In the genomic region with DNA sequence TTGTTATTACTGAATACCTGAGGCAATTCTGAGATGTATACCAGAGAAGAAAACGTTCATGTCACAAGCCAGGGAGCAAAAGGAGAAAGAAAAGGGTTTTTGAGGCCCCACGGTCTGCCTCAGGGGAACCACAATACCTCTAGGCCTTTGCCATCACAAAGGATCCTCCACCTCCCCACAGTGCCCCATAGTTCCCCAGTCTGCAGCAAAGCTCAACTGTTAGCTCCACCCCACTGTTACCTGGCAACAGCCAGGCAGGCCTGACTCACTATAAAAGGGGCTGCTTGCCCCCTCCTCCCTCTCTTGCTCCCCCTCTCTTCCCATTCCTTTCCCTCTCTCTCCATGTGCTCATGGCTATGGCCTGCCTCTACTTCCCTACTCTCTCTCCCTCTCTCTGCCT, we compare ENCODE assay signal across 12 mouse cellular contexts.
"Had no signal": no experiment of that assay in that cellular context is flagged by ENCODE, and none has a peak within 500 bp of the region (broad histone marks: within the 10 kb centered on the region; RNA-seq: fewer than 3 reads in every experiment).

No protein-coding gene starts in this region.

- H3K27ac ChIP-seq: kidney, postnatal 0 days; limb, embryonic 15.5 days; liver, embryonic 12.5 days; midbrain, embryonic 10.5 days; neural tube, embryonic 13.5 days had no signal

- H3K4me3 ChIP-seq: limb, embryonic 15.5 days; liver, embryonic 12.5 days; midbrain, embryonic 10.5 days; myocyte; neural tube, embryonic 13.5 days had no signal

- H3K4me2 ChIP-seq: limb, embryonic 15.5 days; liver, embryonic 12.5 days; lung, embryonic 14.5 days; neural tube, embryonic 13.5 days had no signal

- H3K27me3 ChIP-seq: liver, embryonic 12.5 days; neural tube, embryonic 13.5 days had no signal

- H3K36me3 ChIP-seq: limb, embryonic 15.5 days; liver, embryonic 12.5 days; midbrain, embryonic 10.5 days; neural tube, embryonic 13.5 days had no signal

- H3K9ac ChIP-seq: limb, embryonic 15.5 days; liver, embryonic 12.5 days; lung, embryonic 14.5 days; neural tube, embryonic 13.5 days had no signal

- DNase-seq: layer of hippocampus, adult 9-11 months; layer of hippocampus, postnatal 36 days; right cerebral cortex, postnatal 4 days; spleen, adult 18-20 months; thymus, postnatal 36 days had no signal

- ATAC-seq: liver, embryonic 12.5 days had no signal

- H3K9me3 ChIP-seq: limb, embryonic 15.5 days; midbrain, embryonic 10.5 days; neural tube, embryonic 13.5 days had no signal

- H3K4me1 ChIP-seq: limb, embryonic 15.5 days; liver, embryonic 12.5 days; neural tube, embryonic 13.5 days had no signal
